Mouse (Mus musculus) heart, postnatal 0 days (tissue): Measurements from ENCODE around the gene H2afx.

Source experiments
- CTCF ChIP-seq: IDR thresholded peaks from 2 replicates; pipeline ENCODE4 v1.5.1; 2016; ENCODE audit warnings: antibody characterized with exemption, control low read depth, low read depth
- EP300 ChIP-seq: IDR thresholded peaks from 2 replicates; pipeline ENCODE4 v1.6.1; 2016; ENCODE audit warnings: antibody characterized with exemption, low read depth

- TF ChIP-seq CTCF: no peak
- no peak for TF ChIP-seq EP300
Observed at GRCm38 (mm10) chr9:44345570-44346433, 11.3 kb downstream of the H2afx start.
